ENCODE assay signal across 8 mouse cellular contexts in the genomic region with DNA sequence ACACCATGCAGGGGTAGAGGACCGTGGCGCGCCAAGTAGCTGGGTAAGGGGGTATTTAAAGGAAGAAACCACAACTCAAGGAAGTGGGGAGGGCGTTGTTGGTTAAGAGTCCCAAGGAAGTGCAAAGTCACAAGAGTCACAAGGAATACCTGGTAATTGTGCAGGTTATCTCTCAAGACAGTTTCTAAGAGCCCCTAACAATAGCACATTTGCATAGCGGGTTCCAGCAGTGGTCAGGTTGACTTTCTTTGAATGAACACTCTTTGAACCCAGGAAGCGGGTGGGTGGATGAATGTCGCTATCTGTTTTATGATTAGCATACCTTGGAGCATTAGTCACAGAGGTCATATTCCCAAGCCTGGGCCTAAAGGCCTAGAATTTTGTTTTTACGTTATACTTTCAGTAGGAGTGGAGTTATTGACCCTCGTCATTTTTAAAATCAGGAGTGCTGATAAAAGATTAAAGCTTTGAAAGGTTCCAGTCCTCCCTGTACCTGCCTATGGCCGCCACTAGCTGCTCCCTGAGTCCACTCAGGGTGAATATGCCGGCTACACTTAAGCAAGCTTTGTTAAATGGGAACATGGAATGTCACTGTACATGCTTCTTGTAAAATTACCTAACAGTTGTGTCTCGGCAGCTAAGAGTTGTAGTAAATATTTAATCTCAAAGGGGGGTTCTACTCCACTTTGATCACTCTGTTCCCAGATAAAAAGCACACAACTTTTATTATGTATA. TPM values are rescaled to one million over a fixed set of nuclear protein-coding genes. Genes with fewer than 3 reads are reported as not detected.
DNase-seq lines count a peak whose midpoint lies in the region; ATAC-seq and TF ChIP-seq lines count a peak whose summit lies in the region.
"Not testable (repeated sequence)": the region's sequence is repeated elsewhere in the genome, so short reads cannot be mapped to it uniquely, and the experiment has no call there.

No protein-coding gene starts in this region.

- not testable (repeated sequence) for TF ChIP-seq POLR2A in ES-Bruce4 (IDR thresholded peaks at IDR 0.05; ENCODE audit: insufficient read depth, low read length); small intestine, adult 2 months (IDR thresholded peaks at IDR 0.05; ENCODE audit: low read depth, low read length)

- not testable (repeated sequence) for H3K27me3 ChIP-seq in ES-Bruce4 (ENCODE audit: control insufficient read depth, insufficient read depth, low read length, poor library complexity, severe bottlenecking); heart, embryonic 13.5 days (replicated peaks); intestine, postnatal 0 days (replicated peaks; ENCODE audit: control insufficient read depth, insufficient read depth, low read length); lung, postnatal 0 days (replicated peaks; ENCODE audit: insufficient read depth, low read length); small intestine, adult 2 months (ENCODE audit: control insufficient read depth, insufficient read depth, low read length)

- H3K4me1 ChIP-seq in ES-Bruce4 (ENCODE audit: control insufficient read depth, insufficient read depth, low read length); intestine, postnatal 0 days (replicated peaks; ENCODE audit: control insufficient read depth, insufficient read depth, low read length); lung, postnatal 0 days (ENCODE audit: insufficient read depth, low read depth, low read length); small intestine, adult 2 months (ENCODE audit: control insufficient read depth, insufficient read depth, insufficient read length, low read length): not testable (repeated sequence)
- peaks cover 0 to 14% of the 10 kb centered on the region in 2 experiments; a peak in 2 of 4 replicates for H3K4me1 ChIP-seq in ES-E14 (ENCODE audit: control insufficient read depth in 2 of 2, insufficient read depth in 2 of 2, low read length in 2 of 2, poor library complexity in 1 of 2)
- peaks cover 27% of the 10 kb centered on the region for H3K4me1 ChIP-seq in heart, embryonic 13.5 days

- H3K4me3 ChIP-seq in ES-Bruce4 (ENCODE audit: low read depth, low read length); ES-E14 (ENCODE audit: insufficient read depth in 1 of 2, low read depth in 1 of 2, low read length in 2 of 2, poor library complexity in 1 of 2, severe bottlenecking in 1 of 2); heart, embryonic 13.5 days; intestine, postnatal 0 days (ENCODE audit: low read depth, low read length); lung, postnatal 0 days (ENCODE audit: low read depth, low read length); small intestine, adult 2 months (ENCODE audit: low read depth, low read length): not testable (repeated sequence)

- not testable (repeated sequence) for H3K4me2 ChIP-seq in heart, embryonic 13.5 days; intestine, postnatal 0 days (replicated peaks; ENCODE audit: low read depth); lung, postnatal 0 days (replicated peaks; ENCODE audit: low read depth, low read length)

- not testable (repeated sequence) for H3K36me3 ChIP-seq in ES-Bruce4 (ENCODE audit: control insufficient read depth, insufficient read depth, low read length, poor library complexity, severe bottlenecking); ES-E14 (ENCODE audit: control insufficient read depth, insufficient read depth, low read length, poor library complexity, severe bottlenecking); heart, embryonic 13.5 days; intestine, postnatal 0 days (ENCODE audit: control insufficient read depth, insufficient read depth); lung, postnatal 0 days (ENCODE audit: insufficient read depth, low read length); small intestine, adult 2 months (ENCODE audit: control insufficient read depth, insufficient read depth, low read length)

- not testable (repeated sequence) for H3K9me3 ChIP-seq in ES-Bruce4 (replicated peaks; ENCODE audit: control insufficient read depth, insufficient read depth, low read length, poor library complexity, severe bottlenecking); ES-E14 (ENCODE audit: control insufficient read depth, insufficient read depth, low read depth, low read length); heart, embryonic 13.5 days; intestine, postnatal 0 days (ENCODE audit: control insufficient read depth); lung, postnatal 0 days (ENCODE audit: low read length)

- not testable (repeated sequence) for ATAC-seq in heart, embryonic 13.5 days (ENCODE audit: extremely low read depth, insufficient number of reproducible peaks, low FRiP score, low TSS enrichment); lung, postnatal 0 days
- ATAC-seq in intestine, postnatal 0 days: peak; percentile 37; the same call in 1 of the 2 replicates

- peak overlapping the region; percentile 98 for H3K27ac ChIP-seq in ES-Bruce4 (ENCODE audit: insufficient read depth, low read length)
- H3K27ac ChIP-seq in ES-E14 (ENCODE audit: insufficient read depth, low read depth, low read length, poor library complexity, severe bottlenecking): peak overlapping the region; percentile 95
- peak overlapping the region; percentile 96; the same call in 1 of the 2 replicates for H3K27ac ChIP-seq in heart, embryonic 13.5 days (replicated peaks)
- H3K27ac ChIP-seq in intestine, postnatal 0 days (ENCODE audit: low read depth, low read length); lung, postnatal 0 days (ENCODE audit: low read length): not testable (repeated sequence)
- peak overlapping the region; percentile 96 for H3K27ac ChIP-seq in small intestine, adult 2 months (ENCODE audit: insufficient read depth, low read depth, low read length)

- not testable (repeated sequence) for DNase-seq in ES-E14 (ENCODE audit: low read depth, low spot score)
- peak; percentile 75 for DNase-seq in ZHBTc4 (ENCODE audit: low read depth, low spot score)
- DNase-seq in heart, adult 11 months: peak; percentile 70
- peak; percentile 31 for DNase-seq in lung, postnatal 0 days (ENCODE audit: low spot score)

- not testable (repeated sequence) for H3K9ac ChIP-seq in ES-Bruce4 (ENCODE audit: low read depth, poor library complexity, severe bottlenecking); ES-E14 (ENCODE audit: insufficient read depth, low read depth, low read length, poor library complexity, severe bottlenecking); heart, embryonic 13.5 days; intestine, postnatal 0 days (ENCODE audit: low read depth, low read length); lung, postnatal 0 days (replicated peaks; ENCODE audit: low read depth)

- in situ Hi-C loops in ES-E14 (cut with MboI; ENCODE audit: low sequenced_read_pairs in 2 of 2, unreplicated experiment in 2 of 2): not testable (repeated sequence)

- WGBS in heart, embryonic 13.5 days: 86% methylated on average over 12 of the region's 12 CpGs
- 65% methylated on average over 12 of the region's 12 CpGs for WGBS in intestine, postnatal 0 days
- 78% methylated on average over 12 of the region's 12 CpGs for WGBS in lung, postnatal 0 days
- 58% methylated on average over 12 of the region's 12 CpGs for WGBS in small intestine, adult 2 months

- TF ChIP-seq EP300 in ES-Bruce4 (IDR thresholded peaks at IDR 0.05; ENCODE audit: insufficient read depth, low read depth, low read length); lung, postnatal 0 days (IDR thresholded peaks at IDR 0.05): not testable (repeated sequence)

- TF ChIP-seq CTCF in ES-Bruce4 (IDR thresholded peaks at IDR 0.05; ENCODE audit: low read depth, low read length); intestine, postnatal 0 days (IDR thresholded peaks at IDR 0.05; ENCODE audit: low read depth); lung, postnatal 0 days (IDR thresholded peaks at IDR 0.05); small intestine, adult 2 months (IDR thresholded peaks at IDR 0.05; ENCODE audit: extremely low read depth, insufficient read length, insufficient replicate concordance, low read depth, low read length): not testable (repeated sequence)

RNA-seq across cellular contexts. Expression of gene Eif2b5, which starts 19.4 kb away (rescaled TPM):
- 86.6 and 94.0 TPM in 2 replicates for polyA plus RNA-seq in ES-Bruce4 (2011; ENCODE audit: insufficient read depth, insufficient read length, low read depth, missing spikeins)
- 159 and 173 TPM in 2 replicates for total RNA-seq in ES-E14 (2012; rRNA removed)
- polyA plus RNA-seq in heart, embryonic 13.5 days (2015; fragmentation: Nextera tagmentation; extraction: Ambion mirVana): 78.8 and 81.5 TPM in 2 replicates
- 37.2 and 37.8 TPM in 2 replicates for polyA plus RNA-seq in intestine, postnatal 0 days (2015; fragmentation: Nextera tagmentation; extraction: Ambion mirVana)
- 46.9 and 51.1 TPM in 2 replicates for polyA plus RNA-seq in lung, postnatal 0 days (2015; fragmentation: Nextera tagmentation; extraction: Ambion mirVana)
- polyA plus RNA-seq in small intestine, adult 2 months (2012; rRNA removed): 11.7 and 16.1 TPM in 2 replicates

RNA-seq across cellular contexts. Expression of gene Dvl3, which starts 37.6 kb away (rescaled TPM):
- polyA plus RNA-seq in ES-Bruce4 (2011; ENCODE audit: insufficient read depth, insufficient read length, low read depth, missing spikeins): 37.9 and 38.8 TPM in 2 replicates
- 10.6 and 10.8 TPM in 2 replicates for total RNA-seq in ES-E14 (2012; rRNA removed)
- polyA plus RNA-seq in heart, embryonic 13.5 days (2015; fragmentation: Nextera tagmentation; extraction: Ambion mirVana): 19.7 and 20.5 TPM in 2 replicates
- polyA plus RNA-seq in intestine, postnatal 0 days (2015; fragmentation: Nextera tagmentation; extraction: Ambion mirVana): 11.5 and 13.7 TPM in 2 replicates
- polyA plus RNA-seq in lung, postnatal 0 days (2015; fragmentation: Nextera tagmentation; extraction: Ambion mirVana): 10.3 and 10.5 TPM in 2 replicates
- 33.8 and 52.4 TPM in 2 replicates for polyA plus RNA-seq in small intestine, adult 2 months (2012; rRNA removed)

RNA-seq across cellular contexts. Expression of gene Abcc5, which starts 53.0 kb away (rescaled TPM):
- polyA plus RNA-seq in ES-Bruce4 (2011; ENCODE audit: insufficient read depth, insufficient read length, low read depth, missing spikeins): 85.0 and 89.5 TPM in 2 replicates
- total RNA-seq in ES-E14 (2012; rRNA removed): 159 and 168 TPM in 2 replicates
- polyA plus RNA-seq in heart, embryonic 13.5 days (2015; fragmentation: Nextera tagmentation; extraction: Ambion mirVana): 54.9 and 57.0 TPM in 2 replicates
- 11.5 and 13.7 TPM in 2 replicates for polyA plus RNA-seq in intestine, postnatal 0 days (2015; fragmentation: Nextera tagmentation; extraction: Ambion mirVana)
- 57.4 and 71.6 TPM in 2 replicates for polyA plus RNA-seq in lung, postnatal 0 days (2015; fragmentation: Nextera tagmentation; extraction: Ambion mirVana)
- polyA plus RNA-seq in small intestine, adult 2 months (2012; rRNA removed): 17.7 and 19.1 TPM in 2 replicates

RNA-seq across cellular contexts. Expression of gene Ap2m1, which starts 56.1 kb away (rescaled TPM):
- 282 and 298 TPM in 2 replicates for polyA plus RNA-seq in ES-Bruce4 (2011; ENCODE audit: insufficient read depth, insufficient read length, low read depth, missing spikeins)
- 170 and 236 TPM in 2 replicates for total RNA-seq in ES-E14 (2012; rRNA removed)
- 434 and 465 TPM in 2 replicates for polyA plus RNA-seq in heart, embryonic 13.5 days (2015; fragmentation: Nextera tagmentation; extraction: Ambion mirVana)
- 411 and 423 TPM in 2 replicates for polyA plus RNA-seq in intestine, postnatal 0 days (2015; fragmentation: Nextera tagmentation; extraction: Ambion mirVana)
- polyA plus RNA-seq in lung, postnatal 0 days (2015; fragmentation: Nextera tagmentation; extraction: Ambion mirVana): 402 and 427 TPM in 2 replicates
- polyA plus RNA-seq in small intestine, adult 2 months (2012; rRNA removed): 177 and 508 TPM in 2 replicates
